Mouse (Mus musculus): ENCODE measurements at regions not wholly inside any gene's neighbourhood (a gene's known extent, or its start where the extent isn't known, plus 50 kb on each side); places are given as distances from the start of the nearest gene placed in this dataset.

- DNase-seq (ENCODE audit: extremely low spot score in 1 of 2, low spot score in 2 of 2): no peak
- intact Hi-C loops (cut with DNase I): loop anchor here (1.0 kb wide), 1 partner anchor 13 kb away; no protein-coding TSS in a partner anchor
These were observed 208.9 kb upstream of the Nt5c1b start for GRCm38 (mm10) chr12:10160837-10161236.

GRCm38 (mm10) chr12:10168042-10168441, 201.7 kb upstream of the Nt5c1b start:
- no peak for DNase-seq (ENCODE audit: extremely low spot score in 1 of 2, low spot score in 2 of 2)
- Histone ChIP-seq H3K27ac (no peak overlapping the region), H3K4me3 (no peak overlapping the region)
- TF ChIP-seq CTCF (IDR thresholded peaks at IDR 0.05): no peak
- intact Hi-C loops (cut with DNase I): loop anchor here (5.0 kb wide), 1 partner anchor 311 kb away; no protein-coding TSS in a partner anchor

More at GRCm38 (mm10) chr12:10160837-10161236, 208.9 kb upstream of the Nt5c1b start:
- Histone ChIP-seq H3K4me3 (no peak overlapping the region), H3K27ac (no peak overlapping the region)
- TF ChIP-seq CTCF (IDR thresholded peaks at IDR 0.05): no peak

- DNase-seq (ENCODE audit: extremely low spot score in 1 of 2, low spot score in 2 of 2): peak; percentile 8 to 38
- H3K27ac ChIP-seq: no peak overlapping the region
- no peak for TF ChIP-seq CTCF (IDR thresholded peaks at IDR 0.05)
- H3K4me3 ChIP-seq: no peak overlapping the region
- intact Hi-C loops (cut with DNase I): loop anchor here (5.0 kb wide), 1 partner anchor 311 kb away; no protein-coding TSS in a partner anchor
These were observed 201.2 kb upstream of the Nt5c1b start for GRCm38 (mm10) chr12:10168581-10168980.

GRCm38 (mm10) chr12:10178718-10179117, 191.1 kb upstream of the Nt5c1b start:
- intact Hi-C loops (cut with DNase I): no loop called here
- H3K27ac ChIP-seq: no peak overlapping the region
- no peak for TF ChIP-seq CTCF (IDR thresholded peaks at IDR 0.05)
- no peak for DNase-seq (ENCODE audit: extremely low spot score in 1 of 2, low spot score in 2 of 2)
- no peak overlapping the region for H3K4me3 ChIP-seq

GRCm38 (mm10) chr12:10179147-10179814, 190.5 kb upstream of the Nt5c1b start:
- TF ChIP-seq CTCF (IDR thresholded peaks at IDR 0.05): no peak
- intact Hi-C loops (cut with DNase I): no loop called here
- no peak for DNase-seq (ENCODE audit: extremely low spot score in 1 of 2, low spot score in 2 of 2)

GRCm38 (mm10) chr12:10179815-10180468, 189.8 kb upstream of the Nt5c1b start:
- DNase-seq (ENCODE audit: extremely low spot score in 1 of 2, low spot score in 2 of 2): no peak
- Histone ChIP-seq H3K4me3 (no peak overlapping the region), H3K27ac (no peak overlapping the region)
- no peak for TF ChIP-seq CTCF (IDR thresholded peaks at IDR 0.05)
- intact Hi-C loops (cut with DNase I): no loop called here

More at GRCm38 (mm10) chr12:10179147-10179814, 190.5 kb upstream of the Nt5c1b start:
- H3K27ac ChIP-seq: no peak overlapping the region
- H3K4me3 ChIP-seq: no peak overlapping the region

GRCm38 (mm10) chr12:10182589-10182988, 187.2 kb upstream of the Nt5c1b start:
- intact Hi-C loops (cut with DNase I): no loop called here
- H3K4me3 ChIP-seq: no peak overlapping the region
- DNase-seq (ENCODE audit: extremely low spot score in 1 of 2, low spot score in 2 of 2): no peak

GRCm38 (mm10) chr12:10186576-10186975, 183.2 kb upstream of the Nt5c1b start:
- TF ChIP-seq CTCF (IDR thresholded peaks at IDR 0.05): no peak
- intact Hi-C loops (cut with DNase I): no loop called here
- no peak for DNase-seq (ENCODE audit: extremely low spot score in 1 of 2, low spot score in 2 of 2)
- Histone ChIP-seq H3K27ac (no peak overlapping the region), H3K4me3 (no peak overlapping the region)

More at GRCm38 (mm10) chr12:10182589-10182988, 187.2 kb upstream of the Nt5c1b start:
- H3K27ac ChIP-seq: no peak overlapping the region
- no peak for TF ChIP-seq CTCF (IDR thresholded peaks at IDR 0.05)

- intact Hi-C loops (cut with DNase I): no loop called here
- no peak for TF ChIP-seq CTCF (IDR thresholded peaks at IDR 0.05)
- DNase-seq (ENCODE audit: extremely low spot score in 1 of 2, low spot score in 2 of 2): no peak
- H3K4me3 ChIP-seq: no peak overlapping the region
- no peak overlapping the region for H3K27ac ChIP-seq
These were observed 180.0 kb upstream of the Nt5c1b start for GRCm38 (mm10) chr12:10189746-10190145.

- no peak overlapping the region for H3K27ac ChIP-seq
- DNase-seq (ENCODE audit: extremely low spot score in 1 of 2, low spot score in 2 of 2): no peak
- intact Hi-C loops (cut with DNase I): no loop called here
These were observed 171.8 kb upstream of the Nt5c1b start for GRCm38 (mm10) chr12:10197906-10198460.

GRCm38 (mm10) chr12:10209841-10210240, 159.9 kb upstream of the Nt5c1b start:
- intact Hi-C loops (cut with DNase I): no loop called here
- no peak for TF ChIP-seq CTCF (IDR thresholded peaks at IDR 0.05)

More at GRCm38 (mm10) chr12:10197906-10198460, 171.8 kb upstream of the Nt5c1b start:
- H3K4me3 ChIP-seq: no peak overlapping the region
- TF ChIP-seq CTCF (IDR thresholded peaks at IDR 0.05): no peak

GRCm38 (mm10) chr12:10222821-10223220, 147.0 kb upstream of the Nt5c1b start:
- intact Hi-C loops (cut with DNase I): loop anchor here (1.0 to 10.0 kb wide), 3 partner anchors 653 to 1171 kb away; partner anchors contain the start of gene Osr1
- no peak; the same call in none of the 2 replicates for TF ChIP-seq CTCF (IDR thresholded peaks at IDR 0.05)
- no peak overlapping the region for H3K27ac ChIP-seq
- H3K4me3 ChIP-seq: no peak overlapping the region
- no peak for DNase-seq (ENCODE audit: extremely low spot score in 1 of 2, low spot score in 2 of 2)

More at GRCm38 (mm10) chr12:10209841-10210240, 159.9 kb upstream of the Nt5c1b start:
- no peak overlapping the region for H3K4me3 ChIP-seq
- no peak for DNase-seq (ENCODE audit: extremely low spot score in 1 of 2, low spot score in 2 of 2)
- no peak overlapping the region for H3K27ac ChIP-seq
